Mouse (Mus musculus) MEL (cell line): ENCODE results near the gene Ankfy1. TPM values are rescaled to one million over a fixed set of nuclear protein-coding genes. Genes with fewer than 3 reads are reported as not detected.

Experiments
- DNase-seq: peaks from one replicate; pipeline ENCODE4 v3.0.0; 2011; ENCODE audit warnings: low read depth, low spot score
- H3K27ac ChIP-seq: 2 replicates; pipeline ENCODE4 v1.5.1; 2012; ENCODE audit warnings: low read depth, mild to moderate bottlenecking, control low read depth, low read length, moderate library complexity; ENCODE audit not compliant: control insufficient read depth
- H3K27me3 ChIP-seq, 2 experiments: fragments of 150-350 bp in 1 of 2; sonication (generic) in 1 of 2; 2 replicates each; pipeline ENCODE4 v1.6.1; 2012; ENCODE audit warnings: low read length in 2 of 2, mild to moderate bottlenecking in 2 of 2, improper control_type of control experiment in 1 of 2, moderate library complexity in 1 of 2; ENCODE audit not compliant: insufficient read depth in 2 of 2, control insufficient read depth in 1 of 2
- H3K36me3 ChIP-seq, 2 experiments: 2 replicates each; pipeline ENCODE4 v1.6.1; 2012 to 2014; ENCODE audit warnings: low read length in 2 of 2, improper control_type of control experiment in 1 of 2, inconsistent platforms in 1 of 2, mild to moderate bottlenecking in 1 of 2; ENCODE audit not compliant: insufficient read depth in 2 of 2, control insufficient read depth in 1 of 2
- H3K4me1 ChIP-seq, 2 experiments: fragments of 150-350 bp in 1 of 2; sonication (generic) in 1 of 2; 2 replicates each; pipeline ENCODE4 v1.6.1; 2012; ENCODE audit warnings: low read length in 2 of 2, improper control_type of control experiment in 1 of 2, mild to moderate bottlenecking in 1 of 2; ENCODE audit not compliant: insufficient read depth in 2 of 2, control insufficient read depth in 1 of 2
- H3K4me3 ChIP-seq, 2 experiments: fragments of 150-350 bp in 1 of 2; sonication (generic) in 1 of 2; 2 replicates each; pipeline ENCODE4 v1.5.1; 2012; ENCODE audit warnings: low read depth in 2 of 2, low read length in 2 of 2, mild to moderate bottlenecking in 2 of 2, moderate library complexity in 2 of 2, control low read depth in 1 of 2, improper control_type of control experiment in 1 of 2; ENCODE audit not compliant: control insufficient read depth in 1 of 2, insufficient read depth in 1 of 2
- H3K79me2 ChIP-seq: 2 replicates; pipeline ENCODE4 v1.6.1; 2012; ENCODE audit warnings: mild to moderate bottlenecking, low read length, moderate library complexity; ENCODE audit not compliant: control insufficient read depth, poor library complexity, insufficient read depth
- H3K9ac ChIP-seq: 2 replicates; pipeline ENCODE4 v1.6.1; 2012; ENCODE audit warnings: low read depth, mild to moderate bottlenecking, control low read depth, low read length, moderate library complexity; ENCODE audit not compliant: control insufficient read depth, poor library complexity, severe bottlenecking
- H3K9me3 ChIP-seq: fragments of 150-350 bp; sonication (generic); replicated peaks from 2 replicates; pipeline ENCODE4 v1.6.1; 2012; ENCODE audit warnings: mild to moderate bottlenecking, low read length, improper control_type of control experiment, moderate library complexity; ENCODE audit not compliant: insufficient read depth
- BHLHE40 ChIP-seq: IDR thresholded peaks from 2 replicates; pipeline ENCODE4 v1.6.1; 2012; ENCODE audit warnings: low read depth, mild to moderate bottlenecking, inconsistent platforms, low read length, improper control_type of control experiment, borderline replicate concordance
- CHD2 ChIP-seq: IDR thresholded peaks from 2 replicates; pipeline ENCODE4 v1.6.1; 2011; ENCODE audit warnings: low read length, improper control_type of control experiment
- CTCF ChIP-seq, 3 experiments: IDR thresholded peaks in 2 of 3; conservative IDR thresholded peaks in 1 of 3; 2 replicates each; pipeline ENCODE4 v1.5.1; 2011 to 2012; ENCODE audit warnings: low read length in 3 of 3, low read depth in 2 of 3, mild to moderate bottlenecking in 2 of 3, improper control_type of control experiment in 1 of 3, inconsistent platforms in 1 of 3, mixed read lengths in 1 of 3, moderate library complexity in 1 of 3; ENCODE audit not compliant: control insufficient read depth in 1 of 3, insufficient read depth in 1 of 3, poor library complexity in 1 of 3, severe bottlenecking in 1 of 3
- E2F4 ChIP-seq: IDR thresholded peaks from 2 replicates; pipeline ENCODE4 v1.6.1; 2011; ENCODE audit warnings: low read depth, low read length, improper control_type of control experiment, borderline replicate concordance
- ELF1 ChIP-seq: IDR thresholded peaks from 2 replicates; pipeline ENCODE4 v1.6.1; 2014; ENCODE audit warnings: low read depth, mild to moderate bottlenecking, inconsistent platforms, low read length, improper control_type of control experiment, moderate library complexity
- EP300 ChIP-seq, 2 experiments: IDR thresholded peaks; 2 replicates each; pipeline ENCODE4 v1.6.1; 2011; ENCODE audit warnings: improper control_type of control experiment in 2 of 2, low read length in 2 of 2, low read depth in 1 of 2, mild to moderate bottlenecking in 1 of 2
- ETS1 ChIP-seq: IDR thresholded peaks from 2 replicates; pipeline ENCODE4 v1.6.1; 2012; ENCODE audit warnings: low read depth, mild to moderate bottlenecking, inconsistent platforms, low read length, improper control_type of control experiment, moderate library complexity
- GATA1 ChIP-seq: IDR thresholded peaks from 2 replicates; pipeline ENCODE4 v1.6.1; 2011; ENCODE audit warnings: low read depth, low read length, improper control_type of control experiment
- HCFC1 ChIP-seq: IDR thresholded peaks from 2 replicates; pipeline ENCODE4 v1.6.1; 2012; ENCODE audit warnings: low read depth, mild to moderate bottlenecking, inconsistent platforms, low read length, improper control_type of control experiment, moderate library complexity
- KAT2A ChIP-seq: conservative IDR thresholded peaks from 2 replicates; pipeline ENCODE4 v1.6.1; 2012; ENCODE audit warnings: low read depth, low read length, improper control_type of control experiment, inconsistent platforms
- MAFK ChIP-seq: IDR thresholded peaks from 2 replicates; pipeline ENCODE4 v1.6.1; 2011; ENCODE audit warnings: low read depth, mild to moderate bottlenecking, low read length, improper control_type of control experiment, borderline replicate concordance
- MAX ChIP-seq: IDR thresholded peaks from 2 replicates; pipeline ENCODE4 v1.6.1; 2011; ENCODE audit warnings: low read length, improper control_type of control experiment
- MEF2A ChIP-seq: IDR thresholded peaks from 2 replicates; pipeline ENCODE4 v1.6.1; 2014; ENCODE audit warnings: low read depth, mild to moderate bottlenecking, inconsistent platforms, low read length, improper control_type of control experiment; ENCODE audit not compliant: poor library complexity, insufficient replicate concordance, severe bottlenecking; ENCODE audit errors: extremely low read depth
- MXI1 ChIP-seq: IDR thresholded peaks from 2 replicates; pipeline ENCODE4 v1.6.1; 2011; ENCODE audit warnings: mild to moderate bottlenecking, low read depth, low read length, improper control_type of control experiment
- MYB ChIP-seq: IDR thresholded peaks from 2 replicates; pipeline ENCODE4 v1.6.1; 2011; ENCODE audit warnings: mild to moderate bottlenecking, low read depth, low read length, improper control_type of control experiment
- MYC ChIP-seq: IDR thresholded peaks from 2 replicates; pipeline ENCODE4 v1.6.1; 2011; ENCODE audit warnings: low read depth, mild to moderate bottlenecking, low read length, improper control_type of control experiment, moderate library complexity
- NELFE ChIP-seq: IDR thresholded peaks from 2 replicates; pipeline ENCODE4 v1.6.1; 2011; ENCODE audit warnings: low read depth, low read length, improper control_type of control experiment
- NRF1 ChIP-seq: IDR thresholded peaks from 2 replicates; pipeline ENCODE4 v1.6.1; 2014; ENCODE audit warnings: low read depth, mild to moderate bottlenecking, inconsistent platforms, low read length, improper control_type of control experiment, moderate library complexity; ENCODE audit not compliant: poor library complexity, insufficient read depth, severe bottlenecking
- POLR2AphosphoS2 ChIP-seq: IDR thresholded peaks from 2 replicates; pipeline ENCODE4 v1.6.1; 2011; ENCODE audit warnings: low read length, improper control_type of control experiment
- RAD21 ChIP-seq: IDR thresholded peaks from 2 replicates; pipeline ENCODE4 v1.6.1; 2011; ENCODE audit warnings: mild to moderate bottlenecking, low read depth, low read length, improper control_type of control experiment
- RCOR1 ChIP-seq: IDR thresholded peaks from 2 replicates; pipeline ENCODE4 v1.6.1; 2012; ENCODE audit warnings: low read depth, mild to moderate bottlenecking, inconsistent platforms, low read length, improper control_type of control experiment
- SIN3A ChIP-seq: IDR thresholded peaks from 2 replicates; pipeline ENCODE4 v1.6.1; 2012; ENCODE audit warnings: low read length, improper control_type of control experiment, inconsistent platforms
- TAL1 ChIP-seq: IDR thresholded peaks from 2 replicates; pipeline ENCODE4 v1.6.1; 2012; ENCODE audit warnings: mild to moderate bottlenecking, inconsistent platforms, low read length, moderate library complexity, mixed read lengths
- TBP ChIP-seq: IDR thresholded peaks from 2 replicates; pipeline ENCODE4 v1.8.0; 2011; ENCODE audit warnings: low read depth, low read length, improper control_type of control experiment
- USF1 ChIP-seq: IDR thresholded peaks from 2 replicates; pipeline ENCODE4 v1.6.1; 2014; ENCODE audit warnings: low read depth, mild to moderate bottlenecking, inconsistent platforms, low read length, improper control_type of control experiment, moderate library complexity
- USF2 ChIP-seq, 2 experiments: IDR thresholded peaks; 2 replicates each; pipeline ENCODE4 v1.6.1; 2011 to 2012; ENCODE audit warnings: improper control_type of control experiment in 2 of 2, low read length in 2 of 2, borderline replicate concordance in 1 of 2, inconsistent platforms in 1 of 2, low read depth in 1 of 2, mild to moderate bottlenecking in 1 of 2; ENCODE audit not compliant: insufficient read depth in 1 of 2
- ZMIZ1 ChIP-seq: IDR thresholded peaks from 2 replicates; pipeline ENCODE4 v1.6.1; 2012; ENCODE audit warnings: low read depth, mild to moderate bottlenecking, inconsistent platforms, low read length, improper control_type of control experiment, moderate library complexity
- ZNF384 ChIP-seq: IDR thresholded peaks from 2 replicates; pipeline ENCODE4 v1.6.1; 2012; ENCODE audit warnings: low read depth, mild to moderate bottlenecking, inconsistent platforms, low read length, improper control_type of control experiment
- polyA plus RNA-seq, 2 experiments: library from polyadenylated mRNA; stranded (reverse) in 1 of 2; unstranded in 1 of 2; fragments of >175 nt in 1 of 2; fragments of >200 nt in 1 of 2; gene quantifications; 2 replicates each; pipeline versions ENCODE4 v1.2.1 to v1.2.4; 2012; ENCODE audit warnings: low replicate concordance in 2 of 2, low read depth in 1 of 2; ENCODE audit not compliant: insufficient read length in 2 of 2, insufficient read depth in 1 of 2, missing spikeins in 1 of 2
- total RNA-seq: library from RNA; depleted of rRNA; stranded (reverse); fragments of 300-350 nt; gene quantifications from 2 replicates; pipeline ENCODE4 v1.2.3, GENCODE M21; 2012

The Ankfy1 gene
- total and polyA plus RNA-seq, 3 experiments = 60.6 to 153 (median 148) TPM

DNA sequence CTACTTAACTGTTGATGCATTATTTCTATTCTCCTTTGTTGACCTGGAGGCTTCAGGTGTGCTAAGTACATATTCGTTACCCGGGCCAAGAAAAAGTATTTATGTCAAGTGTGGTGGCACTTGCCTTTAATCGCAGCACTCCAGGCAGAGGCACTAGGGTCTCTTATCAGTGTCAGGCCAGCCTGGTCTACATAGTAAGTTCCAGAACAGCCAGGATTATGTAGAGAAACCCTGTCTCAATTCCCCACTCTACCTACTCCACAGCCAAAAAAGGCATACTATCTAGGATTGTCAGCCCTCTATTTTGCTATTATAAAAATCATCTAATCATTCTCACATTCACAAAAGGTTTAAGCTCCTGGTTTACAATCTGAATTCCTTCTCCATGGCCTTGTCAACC is 691 bp upstream of the Ankfy1 start (continued):
- TF ChIP-seq E2F4 (no peak), USF2 (IDR thresholded peaks at IDR 0.05; ENCODE audit: borderline replicate concordance in 1 of 2, insufficient read depth in 1 of 2, low read depth in 1 of 2, low read length in 2 of 2) (no peak), CHD2 (no peak), ZMIZ1 (no peak), GATA1 (peak; percentile 96), NELFE (no peak), KAT2A (no peak), TAL1 (peak; percentile 96)

DNA sequence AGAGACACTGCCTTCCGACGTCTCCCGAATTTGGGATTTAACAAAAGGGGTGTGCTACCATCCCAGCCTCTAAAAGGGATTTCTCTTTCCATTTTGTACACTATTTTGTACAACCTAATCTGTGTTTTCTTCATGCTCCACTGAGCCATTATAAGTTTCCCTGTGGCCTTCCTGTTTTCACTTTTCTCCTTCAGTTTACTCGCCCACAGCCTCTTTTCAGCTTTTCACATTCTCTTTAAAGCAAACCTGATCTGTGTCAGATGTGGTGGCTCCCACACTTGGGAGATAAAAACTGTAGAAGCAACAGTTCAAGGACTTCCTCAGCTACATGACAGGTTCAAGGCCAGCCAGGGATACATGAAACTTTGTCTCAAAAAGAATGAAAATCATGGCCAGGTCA is 2.5 kb downstream of the Ankfy1 start:
- DNase-seq = peak; percentile 71
- no peak for TF ChIP-seq ZNF384
- 0 out of 2 replicates have a peak, but pooled peaks have one; percentile 12 for TF ChIP-seq ELF1
- TF ChIP-seq EP300 (IDR thresholded peaks at IDR 0.05; ENCODE audit: low read depth in 1 of 2, low read length in 2 of 2) = peak in 1 of 2 experiments; percentile 55; a peak in 1 of 4 replicates
- peak; percentile 61 for TF ChIP-seq RCOR1
- no peak for TF ChIP-seq MYC
- peak; percentile 68 for TF ChIP-seq TBP
- TF ChIP-seq HCFC1 = 0 out of 2 replicates have a peak, but pooled peaks have one; percentile 32
- peak; percentile 62; the same call in 1 of the 2 replicates for TF ChIP-seq SIN3A
- peak overlapping the region; percentile 44 for H3K27ac ChIP-seq
- peaks cover 45 to 61% of the 10 kb centered on the region in 2 experiments for H3K4me1 ChIP-seq
- H3K9ac ChIP-seq = peak overlapping the region; percentile 5; the same call in 1 of the 2 replicates
- H3K36me3 ChIP-seq = peaks cover 2 to 77% of the 10 kb centered on the region in 2 experiments; a peak in 3 of 4 replicates
- no peak overlapping the region for H3K4me3 ChIP-seq
- no peaks in the 10 kb centered on the region for H3K27me3 ChIP-seq
- peaks cover 48% of the 10 kb centered on the region for H3K79me2 ChIP-seq
- H3K9me3 ChIP-seq = no peaks in the 10 kb centered on the region

DNA sequence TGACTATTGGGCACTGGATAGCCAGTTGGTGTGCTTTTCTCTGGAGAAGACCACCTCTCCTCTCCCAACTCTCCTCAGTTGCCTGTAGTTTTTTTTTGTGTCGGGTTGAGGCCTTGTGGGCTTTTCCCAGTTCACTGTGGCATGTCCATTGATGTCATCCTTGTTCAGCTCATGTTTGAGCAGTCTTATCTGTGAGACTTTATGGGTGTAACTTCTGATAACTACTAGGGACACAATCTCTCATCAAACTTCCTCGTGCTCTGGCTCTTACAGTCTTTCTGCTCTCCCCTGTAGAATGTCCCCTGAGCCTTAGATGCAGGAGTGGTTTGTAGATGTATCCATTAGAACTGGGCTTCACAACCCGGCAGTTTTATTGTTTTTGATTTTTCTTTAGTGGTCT is 5.2 kb downstream of the Ankfy1 start:
- Histone ChIP-seq H3K27me3 (no peaks in the 10 kb centered on the region), H3K9me3 (no peaks in the 10 kb centered on the region), H3K36me3 (peaks cover 2 to 60% of the 10 kb centered on the region in 2 experiments; a peak in 3 of 4 replicates), H3K4me1 (peaks cover 40 to 52% of the 10 kb centered on the region in 2 experiments), H3K27ac (peak overlapping the region; percentile 81), H3K79me2 (peaks cover 56% of the 10 kb centered on the region), H3K9ac (peak overlapping the region; percentile 10; the same call in 1 of the 2 replicates), H3K4me3 (0 out of 4 replicates have a peak overlapping the region, but pooled peaks of 1 of the 2 experiments have one; percentile 5)
- DNase-seq = peak; percentile 56
- peak; percentile 94 for TF ChIP-seq MYC
- peak; percentile 87 for TF ChIP-seq BHLHE40
- no peak for TF ChIP-seq MAFK
- TF ChIP-seq MEF2A = no peak
- no peak for TF ChIP-seq USF1
- TF ChIP-seq MYB = no peak
- peak; percentile 77 to 93 for TF ChIP-seq EP300 (IDR thresholded peaks at IDR 0.05; ENCODE audit: low read depth in 1 of 2, low read length in 2 of 2)
- peak; percentile 80 for TF ChIP-seq RCOR1
- TF ChIP-seq ELF1 = peak; percentile 31; the same call in 1 of the 2 replicates
- TF ChIP-seq ETS1 = peak; percentile 93
- TF ChIP-seq HCFC1 = 0 out of 2 replicates have a peak, but pooled peaks have one; percentile 14
- TF ChIP-seq GATA1 = peak; percentile 98
- no peak for TF ChIP-seq CTCF (IDR thresholded peaks at IDR 0.05 in 2 of 3, conservative IDR thresholded peaks at IDR 0.05 in 1 of 3; ENCODE audit: control insufficient read depth in 1 of 3, insufficient read depth in 1 of 3, low read depth in 2 of 3, low read length in 3 of 3, poor library complexity in 1 of 3, severe bottlenecking in 1 of 3)
- TF ChIP-seq MXI1 = peak; percentile 96
- peak; percentile 57; the same call in 1 of the 2 replicates for TF ChIP-seq POLR2AphosphoS2
- TF ChIP-seq RAD21 = no peak
- no peak for TF ChIP-seq NRF1
- peak; percentile 87 for TF ChIP-seq MAX
- no peak for TF ChIP-seq TAL1
